Mouse (Mus musculus) gastrocnemius, adult 18-20 months (tissue): ENCODE measurements around the gene Creb3. TPM values are rescaled to one million over a fixed set of nuclear protein-coding genes. Genes with fewer than 3 reads are reported as not detected.

Experiments used
- total RNA-seq, 2 experiments: library from RNA; stranded (reverse); gene quantifications; 2 replicates each; pipeline ENCODE4 v1.2.3; 2021

Gene Creb3
- total RNA-seq, 2 experiments from 2014 or later: 29.9 to 41.5 TPM

Other genes with a start within 250 kb of the Creb3 start
- 10 to 100 TPM; 28.5 to 36.3 TPM for gene Rusc2, start 180.4 kb upstream of the Creb3 start, total RNA-seq
- gene Fam166b, start 133.2 kb upstream of the Creb3 start, total RNA-seq: not detected
- gene Tesk1, start 120.4 kb upstream of the Creb3 start, total RNA-seq: 10 to 100 TPM; 56.2 to 60.8 TPM
- gene Cd72, start 107.7 kb upstream of the Creb3 start, total RNA-seq: under 1 TPM in 1 of 2 experiments, not detected in 1; 0.21 TPM
- not detected for gene Sit1, start 78.6 kb upstream of the Creb3 start, total RNA-seq
- gene Ccdc107, start 69.4 kb upstream of the Creb3 start, total RNA-seq: 10 to 100 TPM; 21.9 to 26.8 TPM
- gene Arhgef39, start 62.6 kb upstream of the Creb3 start, total RNA-seq: not detected
- gene Car9, start 55.4 kb upstream of the Creb3 start, total RNA-seq: 1 to 10 TPM; 1.4 to 2.6 TPM
- gene Tpm2, start 38.6 kb upstream of the Creb3 start, total RNA-seq: 1,000 to 10,000 TPM; 6,886 to 8,782 TPM
- gene Tln1, start 359 bp downstream of the Creb3 start, total RNA-seq: 10 to 100 TPM; 50.6 to 64.8 TPM
- gene Rgp1, start 16.4 kb downstream of the Creb3 start, total RNA-seq: 10 to 100 TPM; 19.9 to 20.7 TPM
- 1 to 10 TPM; 4.3 to 4.6 TPM for gene Gba2, start 16.5 kb downstream of the Creb3 start, total RNA-seq
- gene Msmp, start 22.2 kb downstream of the Creb3 start, total RNA-seq: under 1 TPM in 1 of 2 experiments, not detected in 1; 0.55 TPM
- gene Npr2, start 69.6 kb downstream of the Creb3 start, total RNA-seq: 10 to 100 TPM; 35.2 to 38.7 TPM
- not detected for gene Spag8, start 91.3 kb downstream of the Creb3 start, total RNA-seq
- 10 to 100 TPM; 37.4 to 44.9 TPM for gene Hint2, start 94.1 kb downstream of the Creb3 start, total RNA-seq
- gene Tmem8b, start 106.6 kb downstream of the Creb3 start, total RNA-seq: 10 to 100 TPM; 10.9 to 12.7 TPM
- under 1 TPM; 0.09 to 0.16 TPM for gene Fam221b, start 106.8 kb downstream of the Creb3 start, total RNA-seq
- not detected for gene Olfr70, start 138.5 kb downstream of the Creb3 start, total RNA-seq
- not detected for gene Olfr71, start 147.9 kb downstream of the Creb3 start, total RNA-seq
- 1 to 10 TPM; 1.7 to 2.5 TPM for gene Hrct1, start 164.9 kb downstream of the Creb3 start, total RNA-seq
- gene Spaar, start 167.7 kb downstream of the Creb3 start, total RNA-seq: 1 to 10 TPM; 1.1 to 1.3 TPM
- not detected for gene Olfr159, start 208.7 kb downstream of the Creb3 start, total RNA-seq